Mouse (Mus musculus) MEL (cell line): Measurements from ENCODE around the gene Smo. TPM values are rescaled to one million over a fixed set of nuclear protein-coding genes. Genes with fewer than 3 reads are reported as not detected.
A peak's percentile ranks its signal among the peaks of the same experiment; 100 is the strongest.

Experiments
- DNase-seq: peaks from one replicate; pipeline ENCODE4 v3.0.0; 2011; ENCODE audit warnings: low read depth, low spot score
- H3K27ac ChIP-seq: 2 replicates; pipeline ENCODE4 v1.5.1; 2012; ENCODE audit warnings: low read depth, mild to moderate bottlenecking, control low read depth, low read length, moderate library complexity; ENCODE audit not compliant: control insufficient read depth
- H3K27me3 ChIP-seq, 2 experiments: fragments of 150-350 bp in 1 of 2; sonication (generic) in 1 of 2; 2 replicates each; pipeline ENCODE4 v1.6.1; 2012; ENCODE audit warnings: low read length in 2 of 2, mild to moderate bottlenecking in 2 of 2, improper control_type of control experiment in 1 of 2, moderate library complexity in 1 of 2; ENCODE audit not compliant: insufficient read depth in 2 of 2, control insufficient read depth in 1 of 2
- H3K36me3 ChIP-seq, 2 experiments: 2 replicates each; pipeline ENCODE4 v1.6.1; 2012 to 2014; ENCODE audit warnings: low read length in 2 of 2, improper control_type of control experiment in 1 of 2, inconsistent platforms in 1 of 2, mild to moderate bottlenecking in 1 of 2; ENCODE audit not compliant: insufficient read depth in 2 of 2, control insufficient read depth in 1 of 2
- H3K4me1 ChIP-seq, 2 experiments: fragments of 150-350 bp in 1 of 2; sonication (generic) in 1 of 2; 2 replicates each; pipeline ENCODE4 v1.6.1; 2012; ENCODE audit warnings: low read length in 2 of 2, improper control_type of control experiment in 1 of 2, mild to moderate bottlenecking in 1 of 2; ENCODE audit not compliant: insufficient read depth in 2 of 2, control insufficient read depth in 1 of 2
- H3K4me3 ChIP-seq, 2 experiments: fragments of 150-350 bp in 1 of 2; sonication (generic) in 1 of 2; 2 replicates each; pipeline ENCODE4 v1.5.1; 2012; ENCODE audit warnings: low read depth in 2 of 2, low read length in 2 of 2, mild to moderate bottlenecking in 2 of 2, moderate library complexity in 2 of 2, control low read depth in 1 of 2, improper control_type of control experiment in 1 of 2; ENCODE audit not compliant: control insufficient read depth in 1 of 2, insufficient read depth in 1 of 2
- H3K79me2 ChIP-seq: 2 replicates; pipeline ENCODE4 v1.6.1; 2012; ENCODE audit warnings: mild to moderate bottlenecking, low read length, moderate library complexity; ENCODE audit not compliant: control insufficient read depth, poor library complexity, insufficient read depth
- H3K9ac ChIP-seq: 2 replicates; pipeline ENCODE4 v1.6.1; 2012; ENCODE audit warnings: low read depth, mild to moderate bottlenecking, control low read depth, low read length, moderate library complexity; ENCODE audit not compliant: control insufficient read depth, poor library complexity, severe bottlenecking
- H3K9me3 ChIP-seq: fragments of 150-350 bp; sonication (generic); replicated peaks from 2 replicates; pipeline ENCODE4 v1.6.1; 2012; ENCODE audit warnings: mild to moderate bottlenecking, low read length, improper control_type of control experiment, moderate library complexity; ENCODE audit not compliant: insufficient read depth
- CHD2 ChIP-seq: IDR thresholded peaks from 2 replicates; pipeline ENCODE4 v1.6.1; 2011; ENCODE audit warnings: low read length, improper control_type of control experiment
- ELF1 ChIP-seq: IDR thresholded peaks from 2 replicates; pipeline ENCODE4 v1.6.1; 2014; ENCODE audit warnings: low read depth, mild to moderate bottlenecking, inconsistent platforms, low read length, improper control_type of control experiment, moderate library complexity
- EP300 ChIP-seq, 2 experiments: IDR thresholded peaks; 2 replicates each; pipeline ENCODE4 v1.6.1; 2011; ENCODE audit warnings: improper control_type of control experiment in 2 of 2, low read length in 2 of 2, low read depth in 1 of 2, mild to moderate bottlenecking in 1 of 2
- ETS1 ChIP-seq: IDR thresholded peaks from 2 replicates; pipeline ENCODE4 v1.6.1; 2012; ENCODE audit warnings: low read depth, mild to moderate bottlenecking, inconsistent platforms, low read length, improper control_type of control experiment, moderate library complexity
- GABPA ChIP-seq: IDR thresholded peaks from 2 replicates; pipeline ENCODE4 v1.6.1; 2012; ENCODE audit warnings: low read depth, mild to moderate bottlenecking, inconsistent platforms, low read length, improper control_type of control experiment, moderate library complexity
- GATA1 ChIP-seq: IDR thresholded peaks from 2 replicates; pipeline ENCODE4 v1.6.1; 2011; ENCODE audit warnings: low read depth, low read length, improper control_type of control experiment
- HCFC1 ChIP-seq: IDR thresholded peaks from 2 replicates; pipeline ENCODE4 v1.6.1; 2012; ENCODE audit warnings: low read depth, mild to moderate bottlenecking, inconsistent platforms, low read length, improper control_type of control experiment, moderate library complexity
- JUND ChIP-seq: IDR thresholded peaks from 2 replicates; pipeline ENCODE4 v1.6.1; 2011; ENCODE audit warnings: low read depth, mild to moderate bottlenecking, improper control_type of control experiment, low read length
- MAFK ChIP-seq: IDR thresholded peaks from 2 replicates; pipeline ENCODE4 v1.6.1; 2011; ENCODE audit warnings: low read depth, mild to moderate bottlenecking, low read length, improper control_type of control experiment, borderline replicate concordance
- MAX ChIP-seq: IDR thresholded peaks from 2 replicates; pipeline ENCODE4 v1.6.1; 2011; ENCODE audit warnings: low read length, improper control_type of control experiment
- MAZ ChIP-seq: IDR thresholded peaks from 2 replicates; pipeline ENCODE4 v1.6.1; 2012; ENCODE audit warnings: low read depth, mild to moderate bottlenecking, inconsistent platforms, low read length, improper control_type of control experiment
- MEF2A ChIP-seq: IDR thresholded peaks from 2 replicates; pipeline ENCODE4 v1.6.1; 2014; ENCODE audit warnings: low read depth, mild to moderate bottlenecking, inconsistent platforms, low read length, improper control_type of control experiment; ENCODE audit not compliant: poor library complexity, insufficient replicate concordance, severe bottlenecking; ENCODE audit errors: extremely low read depth
- MXI1 ChIP-seq: IDR thresholded peaks from 2 replicates; pipeline ENCODE4 v1.6.1; 2011; ENCODE audit warnings: mild to moderate bottlenecking, low read depth, low read length, improper control_type of control experiment
- MYB ChIP-seq: IDR thresholded peaks from 2 replicates; pipeline ENCODE4 v1.6.1; 2011; ENCODE audit warnings: mild to moderate bottlenecking, low read depth, low read length, improper control_type of control experiment
- MYC ChIP-seq: IDR thresholded peaks from 2 replicates; pipeline ENCODE4 v1.6.1; 2011; ENCODE audit warnings: low read depth, mild to moderate bottlenecking, low read length, improper control_type of control experiment, moderate library complexity
- NELFE ChIP-seq: IDR thresholded peaks from 2 replicates; pipeline ENCODE4 v1.6.1; 2011; ENCODE audit warnings: low read depth, low read length, improper control_type of control experiment
- POLR2AphosphoS2 ChIP-seq: IDR thresholded peaks from 2 replicates; pipeline ENCODE4 v1.6.1; 2011; ENCODE audit warnings: low read length, improper control_type of control experiment
- POLR2AphosphoS5 ChIP-seq: IDR thresholded peaks from 2 replicates; pipeline ENCODE4 v1.6.1; 2012; ENCODE audit warnings: low read depth, borderline replicate concordance, mild to moderate bottlenecking, inconsistent platforms, low read length, moderate library complexity, mixed read lengths
- RCOR1 ChIP-seq: IDR thresholded peaks from 2 replicates; pipeline ENCODE4 v1.6.1; 2012; ENCODE audit warnings: low read depth, mild to moderate bottlenecking, inconsistent platforms, low read length, improper control_type of control experiment
- SIN3A ChIP-seq: IDR thresholded peaks from 2 replicates; pipeline ENCODE4 v1.6.1; 2012; ENCODE audit warnings: low read length, improper control_type of control experiment, inconsistent platforms
- SMC3 ChIP-seq: IDR thresholded peaks from 2 replicates; pipeline ENCODE4 v1.6.1; 2011; ENCODE audit warnings: low read depth, low read length, improper control_type of control experiment
- TAL1 ChIP-seq: IDR thresholded peaks from 2 replicates; pipeline ENCODE4 v1.6.1; 2012; ENCODE audit warnings: mild to moderate bottlenecking, inconsistent platforms, low read length, moderate library complexity, mixed read lengths
- TBP ChIP-seq: IDR thresholded peaks from 2 replicates; pipeline ENCODE4 v1.8.0; 2011; ENCODE audit warnings: low read depth, low read length, improper control_type of control experiment
- TCF12 ChIP-seq: IDR thresholded peaks from 2 replicates; pipeline ENCODE4 v1.6.1; 2014; ENCODE audit warnings: low read depth, mild to moderate bottlenecking, inconsistent platforms, low read length, improper control_type of control experiment, moderate library complexity
- UBTF ChIP-seq: IDR thresholded peaks from 2 replicates; pipeline ENCODE4 v1.6.1; 2012; ENCODE audit warnings: low read depth, mild to moderate bottlenecking, inconsistent platforms, low read length, improper control_type of control experiment, moderate library complexity, borderline replicate concordance; ENCODE audit not compliant: insufficient read depth
- USF1 ChIP-seq: IDR thresholded peaks from 2 replicates; pipeline ENCODE4 v1.6.1; 2014; ENCODE audit warnings: low read depth, mild to moderate bottlenecking, inconsistent platforms, low read length, improper control_type of control experiment, moderate library complexity
- USF2 ChIP-seq, 2 experiments: IDR thresholded peaks; 2 replicates each; pipeline ENCODE4 v1.6.1; 2011 to 2012; ENCODE audit warnings: improper control_type of control experiment in 2 of 2, low read length in 2 of 2, borderline replicate concordance in 1 of 2, inconsistent platforms in 1 of 2, low read depth in 1 of 2, mild to moderate bottlenecking in 1 of 2; ENCODE audit not compliant: insufficient read depth in 1 of 2
- ZC3H11A ChIP-seq: IDR thresholded peaks from 2 replicates; pipeline ENCODE4 v1.6.1; 2012; ENCODE audit warnings: low read depth, mild to moderate bottlenecking, inconsistent platforms, low read length, improper control_type of control experiment
- polyA plus RNA-seq, 2 experiments: library from polyadenylated mRNA; stranded (reverse) in 1 of 2; unstranded in 1 of 2; fragments of >175 nt in 1 of 2; fragments of >200 nt in 1 of 2; gene quantifications; 2 replicates each; pipeline versions ENCODE4 v1.2.1 to v1.2.4; 2012; ENCODE audit warnings: low replicate concordance in 2 of 2, low read depth in 1 of 2; ENCODE audit not compliant: insufficient read length in 2 of 2, insufficient read depth in 1 of 2, missing spikeins in 1 of 2
- total RNA-seq: library from RNA; depleted of rRNA; stranded (reverse); fragments of 300-350 nt; gene quantifications from 2 replicates; pipeline ENCODE4 v1.2.3, GENCODE M21; 2012

Gene Smo
- total and polyA plus RNA-seq, 3 experiments: 62.6 to 83.7 TPM; not detected in 1

DNA sequence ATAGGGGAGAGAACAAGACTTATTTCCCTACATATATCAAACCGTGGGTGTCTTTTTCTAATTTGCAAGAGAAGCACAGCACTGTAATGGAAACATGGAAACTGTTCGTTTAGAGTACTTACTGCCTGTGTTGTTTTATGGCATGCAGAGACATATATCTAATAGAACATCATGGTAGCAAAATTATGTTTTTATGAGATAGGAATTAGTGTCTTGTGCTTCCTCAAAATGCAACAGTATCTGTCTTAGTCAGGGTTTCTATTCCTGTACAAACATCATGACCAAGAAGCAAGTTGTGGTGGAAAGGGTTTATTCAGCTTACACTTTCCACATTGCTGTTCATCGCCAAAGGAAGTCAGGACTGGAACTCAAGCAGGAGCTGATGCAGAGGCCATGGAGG, 33.2 kb upstream of the Smo start (continued):
- peak; percentile 68; the same call in 1 of the 2 replicates for TF ChIP-seq MEF2A
- TF ChIP-seq POLR2AphosphoS2: no peak

DNA sequence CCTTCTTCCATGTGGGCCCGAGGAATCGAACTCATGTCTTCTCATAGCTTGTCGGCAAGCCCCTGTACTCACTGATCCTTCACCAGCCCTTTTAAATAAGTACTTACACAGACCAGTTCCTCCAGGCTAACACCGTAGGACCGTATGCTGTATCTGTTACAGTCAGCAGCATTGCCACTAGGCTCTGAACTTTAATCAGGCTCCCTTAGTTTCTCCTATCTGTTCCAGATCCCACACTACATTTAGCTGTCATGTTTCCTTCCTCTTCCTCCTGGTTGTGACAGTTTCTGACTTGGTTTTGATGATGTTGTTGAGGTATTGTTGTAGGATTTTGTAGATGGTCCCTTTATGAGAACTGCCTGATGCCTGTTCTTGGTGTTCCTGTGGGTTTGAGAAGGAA, 31.2 kb upstream of the Smo start:
- TF ChIP-seq ELF1 (no peak), HCFC1 (no peak), POLR2AphosphoS5 (no peak), TBP (peak; percentile 56; the same call in 1 of the 2 replicates), MAZ (no peak), GATA1 (peak; percentile 58), RCOR1 (0 out of 2 replicates have a peak, but pooled peaks have one; percentile 18), GABPA (no peak), USF2 (IDR thresholded peaks at IDR 0.05; ENCODE audit: borderline replicate concordance in 1 of 2, insufficient read depth in 1 of 2, low read depth in 1 of 2, low read length in 2 of 2) (no peak), TAL1 (peak; percentile 56), JUND (no peak), MAFK (no peak), SMC3 (no peak), MAX (no peak), TCF12 (peak; percentile 27; the same call in 1 of the 2 replicates), SIN3A (0 out of 2 replicates have a peak, but pooled peaks have one; percentile 17), MYC (no peak), MXI1 (no peak; the same call in 1 of the 2 replicates), NELFE (no peak), CHD2 (no peak), ZC3H11A (no peak), USF1 (no peak), ETS1 (peak; percentile 45; the same call in 1 of the 2 replicates), POLR2AphosphoS2 (no peak), EP300 (IDR thresholded peaks at IDR 0.05; ENCODE audit: low read depth in 1 of 2, low read length in 2 of 2) (peak; percentile 53 to 67), UBTF (no peak), MYB (no peak)
- peaks cover 14% of the 10 kb centered on the region for H3K79me2 ChIP-seq
- DNase-seq: peak; percentile 74
- no peaks in the 10 kb centered on the region for H3K27me3 ChIP-seq
- no peaks in the 10 kb centered on the region for H3K9me3 ChIP-seq
- H3K4me1 ChIP-seq: peaks cover 32 to 46% of the 10 kb centered on the region in 2 experiments
- H3K9ac ChIP-seq: peak overlapping the region; percentile 34; the same call in 1 of the 2 replicates
- no peak overlapping the region for H3K4me3 ChIP-seq
- H3K27ac ChIP-seq: peak overlapping the region; percentile 60
- peaks cover 0 to 42% of the 10 kb centered on the region in 2 experiments; a peak in 2 of 4 replicates for H3K36me3 ChIP-seq
